Mouse (Mus musculus): ENCODE results near the gene Ss18l2. TPM values are rescaled to one million over a fixed set of nuclear protein-coding genes. Genes with fewer than 3 reads are reported as not detected.

Ss18l2 gene
- polyA plus RNA-seq (2015; fragmentation: Nextera tagmentation; extraction: Ambion mirVana): 112 and 119 TPM in 2 replicates

DNA sequence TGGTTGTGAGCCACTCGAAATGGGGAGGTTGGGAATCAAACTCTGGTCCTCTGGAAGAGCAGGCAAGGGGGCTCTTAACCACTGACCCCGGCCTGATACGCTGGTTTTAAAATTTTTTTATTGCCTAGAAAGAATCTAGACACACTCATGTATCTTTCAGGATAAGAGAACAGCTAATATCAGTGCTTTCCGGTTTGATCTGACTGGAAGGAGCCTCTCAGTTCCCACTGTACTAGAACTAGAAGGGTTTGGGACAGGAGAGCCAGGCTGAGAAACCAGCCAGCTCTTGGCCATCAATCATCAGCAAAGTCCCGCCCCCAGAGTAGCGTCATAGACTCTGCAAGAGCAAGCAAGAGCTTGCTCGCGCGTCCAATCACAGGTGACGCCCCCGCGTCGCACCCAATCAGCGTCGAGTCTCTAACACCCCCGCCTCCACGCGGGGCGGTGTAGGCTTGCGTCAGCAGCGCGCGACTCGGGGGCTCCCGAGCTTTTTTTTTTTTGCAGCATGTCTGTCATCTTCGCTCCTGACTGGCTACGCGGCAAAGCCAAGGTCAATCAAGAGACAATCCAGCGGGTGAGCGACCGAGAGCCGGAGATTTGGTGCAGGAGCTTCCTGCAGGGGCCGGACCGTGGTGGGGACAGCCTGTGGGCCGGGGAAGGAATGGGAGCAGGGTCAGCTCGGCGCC is at the start of gene Ss18l2:
TSS of gene Ss18l2 (plus strand) at position 432 of the 686 bp plus-strand sequence.
- peak; percentile 99 for DNase-seq
- H3K27me3 ChIP-seq (ENCODE audit: insufficient read depth, low read length): no peaks in the 10 kb centered on the region
- peaks cover 12% of the 10 kb centered on the region; the same call in 1 of the 2 replicates for H3K36me3 ChIP-seq (replicated peaks; ENCODE audit: insufficient read depth, low read length)
- H3K9me3 ChIP-seq (ENCODE audit: low read length): no peaks in the 10 kb centered on the region
- peaks cover 22% of the 10 kb centered on the region for H3K4me1 ChIP-seq (ENCODE audit: insufficient read depth)
- peak within 1 kb of the TSS; percentile 85 for H3K4me3 ChIP-seq (ENCODE audit: low read depth, low read length)
- peak; percentile 67; the same call in 1 of the 2 replicates for TF ChIP-seq EP300 (IDR thresholded peaks at IDR 0.05; ENCODE audit: low read depth)
- TF ChIP-seq CTCF (IDR thresholded peaks at IDR 0.05; ENCODE audit: low read depth): no peak
- 4% methylated on average over 37 of the region's 37 CpGs for WGBS (ENCODE audit: insufficient replicate concordance)
- peak within 1 kb of the TSS; percentile 97 for H3K27ac ChIP-seq (ENCODE audit: low read depth)
- H3K9ac ChIP-seq (replicated peaks): peak within 1 kb of the TSS; percentile 89
- H3K4me2 ChIP-seq (ENCODE audit: low read depth, low read length): peak within 1 kb of the TSS; percentile 79
- peak; percentile 94 for ATAC-seq

DNA sequence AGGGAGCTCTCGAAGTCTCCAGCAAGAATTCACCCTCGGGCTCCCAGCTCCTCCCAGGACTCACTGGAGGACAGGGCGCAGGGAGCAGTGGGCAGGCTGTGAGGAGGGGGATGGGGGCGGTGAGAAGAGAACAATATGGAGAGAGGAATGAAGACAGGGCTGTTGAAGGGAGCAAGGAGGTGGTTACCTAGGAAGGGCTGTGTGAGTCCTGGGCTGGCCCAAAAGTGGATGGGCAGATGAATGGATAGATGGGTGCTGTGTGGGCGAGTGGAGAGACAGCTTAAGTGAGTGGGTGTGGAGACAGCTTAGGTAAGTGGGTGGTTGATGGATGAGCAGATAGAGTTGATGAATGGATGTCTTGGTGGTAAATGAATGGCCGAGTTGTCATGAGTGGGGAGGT is 46.7 kb upstream of the Ss18l2 start:
- Histone ChIP-seq H3K4me3 (ENCODE audit: low read depth, low read length) (no peak overlapping the region), H3K9ac (replicated peaks) (no peak overlapping the region), H3K4me1 (ENCODE audit: insufficient read depth) (no peaks in the 10 kb centered on the region), H3K4me2 (ENCODE audit: low read depth, low read length) (no peak overlapping the region), H3K9me3 (ENCODE audit: low read length) (no peaks in the 10 kb centered on the region), H3K27ac (ENCODE audit: low read depth) (no peak overlapping the region), H3K27me3 (ENCODE audit: insufficient read depth, low read length) (peaks cover 18% of the 10 kb centered on the region; the same call in 1 of the 2 replicates), H3K36me3 (replicated peaks; ENCODE audit: insufficient read depth, low read length) (no peaks in the 10 kb centered on the region)
- ATAC-seq: no peak
- whole genome bisulfite sequencing (ENCODE audit: insufficient replicate concordance): 70% methylated on average over 6 of the region's 6 CpGs
- DNase-seq: no peak
- TF ChIP-seq EP300 (IDR thresholded peaks at IDR 0.05; ENCODE audit: low read depth): no peak
- TF ChIP-seq CTCF (IDR thresholded peaks at IDR 0.05; ENCODE audit: low read depth): no peak

DNA sequence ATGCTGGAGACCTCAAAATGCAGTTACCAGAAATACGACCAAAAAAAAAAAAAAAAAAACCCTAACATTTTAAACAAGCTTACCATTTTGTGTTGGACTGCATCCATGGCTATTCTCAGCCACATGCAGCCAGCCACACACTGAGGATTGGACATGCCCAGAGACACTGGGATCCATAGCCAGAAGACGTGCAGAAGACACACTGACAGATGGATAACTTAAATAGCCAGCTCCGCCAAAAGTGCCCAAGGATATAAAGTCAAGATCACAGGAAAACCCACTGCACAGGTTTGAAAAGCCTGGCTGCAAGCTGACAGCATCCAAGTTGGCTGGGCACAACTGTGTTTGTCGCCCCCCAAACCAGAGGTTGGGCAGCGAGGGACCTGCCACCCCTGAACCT is 46.0 kb upstream of the Ss18l2 start:
- Histone ChIP-seq H3K27me3 (ENCODE audit: insufficient read depth, low read length) (peaks cover 21% of the 10 kb centered on the region; the same call in 1 of the 2 replicates), H3K4me1 (ENCODE audit: insufficient read depth) (peaks cover 4% of the 10 kb centered on the region; the same call in 1 of the 2 replicates), H3K27ac (ENCODE audit: low read depth) (no peak overlapping the region), H3K4me3 (ENCODE audit: low read depth, low read length) (no peak overlapping the region), H3K36me3 (replicated peaks; ENCODE audit: insufficient read depth, low read length) (no peaks in the 10 kb centered on the region), H3K9ac (replicated peaks) (no peak overlapping the region), H3K9me3 (ENCODE audit: low read length) (no peaks in the 10 kb centered on the region), H3K4me2 (ENCODE audit: low read depth, low read length) (no peak overlapping the region)
- 77% methylated on average over 5 of the region's 5 CpGs for WGBS (ENCODE audit: insufficient replicate concordance)
- ATAC-seq: no peak
- DNase-seq: no peak
- TF ChIP-seq CTCF (IDR thresholded peaks at IDR 0.05; ENCODE audit: low read depth) (no peak), EP300 (IDR thresholded peaks at IDR 0.05; ENCODE audit: low read depth) (no peak)

DNA sequence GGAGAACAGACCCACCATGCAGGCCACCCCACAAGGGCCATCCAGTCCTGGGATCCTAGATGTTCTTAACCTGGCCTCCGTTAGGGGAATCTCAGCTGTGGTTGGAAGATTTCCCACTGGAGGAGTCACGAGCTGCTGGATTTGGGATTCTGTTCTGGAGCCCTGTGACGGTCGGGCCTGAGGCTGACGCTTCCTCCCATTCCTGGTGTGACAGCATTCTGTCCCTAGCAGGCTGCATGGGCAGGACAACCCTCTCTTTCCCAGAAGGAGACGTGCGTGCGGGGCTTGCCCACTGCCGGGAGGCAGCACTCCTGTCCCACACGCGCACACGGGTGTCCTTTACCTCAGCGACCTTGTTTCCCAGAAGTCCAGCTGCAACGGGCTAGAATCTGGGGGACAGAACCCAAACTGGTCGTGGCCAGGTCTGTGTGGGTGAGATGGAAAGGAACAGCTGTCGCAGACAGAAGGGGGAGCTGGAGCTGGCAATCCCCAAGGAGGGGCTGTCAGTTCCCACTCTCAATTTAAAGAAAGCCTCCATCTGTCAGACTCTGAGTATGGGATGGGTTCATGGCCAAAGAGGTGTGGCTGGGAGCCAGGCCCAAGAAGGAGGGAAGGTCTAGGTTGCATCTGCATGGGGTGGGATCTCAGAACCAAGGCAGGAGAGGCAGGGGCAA is 43.0 kb upstream of the Ss18l2 start:
- peaks cover 41% of the 10 kb centered on the region for H3K27me3 ChIP-seq (ENCODE audit: insufficient read depth, low read length)
- TF ChIP-seq EP300 (IDR thresholded peaks at IDR 0.05; ENCODE audit: low read depth) (no peak), CTCF (IDR thresholded peaks at IDR 0.05; ENCODE audit: low read depth) (no peak)
- 71% methylated on average over 16 of the region's 16 CpGs for WGBS (ENCODE audit: insufficient replicate concordance)
- H3K4me2 ChIP-seq (ENCODE audit: low read depth, low read length): no peak overlapping the region
- H3K4me3 ChIP-seq (ENCODE audit: low read depth, low read length): no peak overlapping the region
- no peaks in the 10 kb centered on the region for H3K9me3 ChIP-seq (ENCODE audit: low read length)
- no peak for DNase-seq
- ATAC-seq: no peak
- H3K27ac ChIP-seq (ENCODE audit: low read depth): no peak overlapping the region
- peaks cover 19% of the 10 kb centered on the region for H3K4me1 ChIP-seq (ENCODE audit: insufficient read depth)
- no peak overlapping the region for H3K9ac ChIP-seq (replicated peaks)
- H3K36me3 ChIP-seq (replicated peaks; ENCODE audit: insufficient read depth, low read length): no peaks in the 10 kb centered on the region

DNA sequence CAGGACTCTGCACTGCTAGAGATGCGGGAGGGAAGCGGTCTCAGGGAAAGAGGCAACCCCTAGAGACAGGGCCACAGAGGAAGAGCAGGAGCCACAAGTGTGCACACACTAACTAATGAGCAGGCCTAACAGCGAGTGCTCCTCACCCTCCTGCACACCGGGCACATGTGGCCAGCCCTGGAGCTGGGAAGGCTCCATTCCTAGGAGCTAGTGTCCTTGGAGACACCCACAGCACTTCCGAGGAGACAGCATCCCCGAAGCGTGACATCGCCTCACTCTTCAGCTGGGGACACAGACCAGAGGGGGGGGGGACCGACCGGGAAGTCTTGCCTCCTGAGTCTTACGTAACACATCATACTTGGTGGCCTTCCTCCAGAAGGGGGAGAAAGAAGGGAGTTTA is 42.3 kb upstream of the Ss18l2 start:
- WGBS (ENCODE audit: insufficient replicate concordance): 59% methylated on average over 11 of the region's 11 CpGs
- peaks cover 24% of the 10 kb centered on the region for H3K4me1 ChIP-seq (ENCODE audit: insufficient read depth)
- no peak overlapping the region for H3K4me3 ChIP-seq (ENCODE audit: low read depth, low read length)
- TF ChIP-seq CTCF (IDR thresholded peaks at IDR 0.05; ENCODE audit: low read depth): no peak
- TF ChIP-seq EP300 (IDR thresholded peaks at IDR 0.05; ENCODE audit: low read depth): no peak
- peaks cover 41% of the 10 kb centered on the region for H3K27me3 ChIP-seq (ENCODE audit: insufficient read depth, low read length)
- H3K36me3 ChIP-seq (replicated peaks; ENCODE audit: insufficient read depth, low read length): no peaks in the 10 kb centered on the region
- DNase-seq (no peak), ATAC-seq (no peak)
- no peaks in the 10 kb centered on the region for H3K9me3 ChIP-seq (ENCODE audit: low read length)
- peak overlapping the region; percentile 40; the same call in 1 of the 2 replicates for H3K4me2 ChIP-seq (ENCODE audit: low read depth, low read length)
- H3K9ac ChIP-seq (replicated peaks): no peak overlapping the region
- no peak overlapping the region for H3K27ac ChIP-seq (ENCODE audit: low read depth)

DNA sequence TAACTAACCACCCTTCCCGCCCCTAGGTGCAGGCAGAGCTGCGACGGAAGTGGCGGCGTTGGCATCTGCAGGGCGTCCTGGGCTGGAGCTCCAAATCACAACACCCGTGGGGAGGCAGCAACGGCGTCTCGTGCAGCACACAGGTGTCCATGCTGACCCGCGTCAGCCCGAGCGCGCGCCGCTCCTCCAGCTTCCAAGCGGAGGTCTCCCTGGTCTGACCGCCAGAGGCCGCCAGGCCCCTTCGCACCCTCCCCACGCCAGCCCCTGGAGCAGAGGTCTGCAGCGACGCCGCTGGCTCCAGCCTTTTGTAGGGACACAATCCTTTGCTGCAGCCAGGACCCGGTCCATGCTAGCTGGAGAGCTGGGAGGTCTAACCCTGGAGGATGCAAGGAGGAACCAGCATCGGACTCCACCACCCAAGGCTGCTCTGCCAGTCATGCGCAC is 40.8 kb upstream of the Ss18l2 start:
- Histone ChIP-seq H3K9me3 (ENCODE audit: low read length) (no peaks in the 10 kb centered on the region), H3K36me3 (replicated peaks; ENCODE audit: insufficient read depth, low read length) (no peaks in the 10 kb centered on the region), H3K4me3 (ENCODE audit: low read depth, low read length) (peak overlapping the region; percentile 25), H3K27ac (ENCODE audit: low read depth) (0 out of 2 replicates have a peak overlapping the region, but pooled peaks have one; percentile 3), H3K4me1 (ENCODE audit: insufficient read depth) (peaks cover 29% of the 10 kb centered on the region), H3K4me2 (ENCODE audit: low read depth, low read length) (peak overlapping the region; percentile 66), H3K27me3 (ENCODE audit: insufficient read depth, low read length) (peaks cover 36% of the 10 kb centered on the region), H3K9ac (replicated peaks) (no peak overlapping the region)
- ATAC-seq (peak; percentile 38), DNase-seq (peak; percentile 69)
- WGBS (ENCODE audit: insufficient replicate concordance): under 1% methylated on average over 28 of the region's 28 CpGs
- no peak for TF ChIP-seq EP300 (IDR thresholded peaks at IDR 0.05; ENCODE audit: low read depth)
- peak; percentile 81 for TF ChIP-seq CTCF (IDR thresholded peaks at IDR 0.05; ENCODE audit: low read depth)

All from liver, postnatal 0 days (tissue).